Mouse (Mus musculus): ENCODE data around the gene Cacnb2.
A peak's percentile ranks its signal among the peaks of the same experiment; 100 is the strongest.

Gene Cacnb2

GRCm38 (mm10) chr2:14602788-14603187 lies at the start of gene Cacnb2:
Cacnb2 (plus strand) TSS chr2:14603088.
- DNase-seq (ENCODE audit: low spot score in 2 of 2) = no peak

- DNase-seq (ENCODE audit: low spot score in 2 of 2) = no peak
Measured at GRCm38 (mm10) chr2:14568020-14568419, 34.9 kb upstream of the Cacnb2 start.

GRCm38 (mm10) chr2:14571300-14571699 lies 31.6 kb upstream of the Cacnb2 start:
- no peak for DNase-seq (ENCODE audit: low spot score in 2 of 2)

GRCm38 (mm10) chr2:14589541-14589940 lies 13.3 kb upstream of the Cacnb2 start:
- DNase-seq (ENCODE audit: low spot score in 2 of 2) = no peak

- no peak for DNase-seq (ENCODE audit: low spot score in 2 of 2)
Measured at GRCm38 (mm10) chr2:14597909-14598563, 4.9 kb upstream of the Cacnb2 start.

- DNase-seq (ENCODE audit: low spot score in 2 of 2) = peak; percentile 3 to 10
Measured at GRCm38 (mm10) chr2:14603784-14604781, 1.2 kb downstream of the Cacnb2 start.

- no peak for DNase-seq (ENCODE audit: low spot score in 2 of 2)
Measured at GRCm38 (mm10) chr2:14604791-14605190, 1.9 kb downstream of the Cacnb2 start.

- no peak for DNase-seq (ENCODE audit: low spot score in 2 of 2)
Measured at GRCm38 (mm10) chr2:14605207-14605606, 2.3 kb downstream of the Cacnb2 start.

GRCm38 (mm10) chr2:14608606-14609005 lies 5.7 kb downstream of the Cacnb2 start:
- no peak for DNase-seq (ENCODE audit: low spot score in 2 of 2)

GRCm38 (mm10) chr2:14612705-14613104 lies 9.8 kb downstream of the Cacnb2 start:
- no peak for DNase-seq (ENCODE audit: low spot score in 2 of 2)

- DNase-seq (ENCODE audit: low spot score in 2 of 2) = no peak
Measured at GRCm38 (mm10) chr2:14616361-14616760, 13.5 kb downstream of the Cacnb2 start.

GRCm38 (mm10) chr2:14620120-14620853 lies 17.4 kb downstream of the Cacnb2 start:
- no peak for DNase-seq (ENCODE audit: low spot score in 2 of 2)

- no peak for DNase-seq (ENCODE audit: low spot score in 2 of 2)
Measured at GRCm38 (mm10) chr2:14620891-14621290, 18.0 kb downstream of the Cacnb2 start.

GRCm38 (mm10) chr2:14623820-14624219 lies 20.9 kb downstream of the Cacnb2 start:
- DNase-seq (ENCODE audit: low spot score in 2 of 2) = no peak

- no peak for DNase-seq (ENCODE audit: low spot score in 2 of 2)
Measured at GRCm38 (mm10) chr2:14629814-14630492, 27.1 kb downstream of the Cacnb2 start.

GRCm38 (mm10) chr2:14631590-14631989 lies 28.7 kb downstream of the Cacnb2 start:
- DNase-seq (ENCODE audit: low spot score in 2 of 2) = peak; percentile 20 to 29

GRCm38 (mm10) chr2:14633202-14633601 lies 30.3 kb downstream of the Cacnb2 start:
- DNase-seq (ENCODE audit: low spot score in 2 of 2) = no peak

GRCm38 (mm10) chr2:14639266-14639665 lies 36.4 kb downstream of the Cacnb2 start:
- DNase-seq (ENCODE audit: low spot score in 2 of 2) = no peak

- no peak for DNase-seq (ENCODE audit: low spot score in 2 of 2)
Measured at GRCm38 (mm10) chr2:14639877-14640276, 37.0 kb downstream of the Cacnb2 start.

GRCm38 (mm10) chr2:14641040-14641439 lies 38.2 kb downstream of the Cacnb2 start:
- DNase-seq (ENCODE audit: low spot score in 2 of 2) = no peak

GRCm38 (mm10) chr2:14651268-14651667 lies 48.4 kb downstream of the Cacnb2 start:
- no peak for DNase-seq (ENCODE audit: low spot score in 2 of 2)

Data from spleen, postnatal 14 days (tissue).